Mouse (Mus musculus): ENCODE data around the gene Neu4.

DNA sequence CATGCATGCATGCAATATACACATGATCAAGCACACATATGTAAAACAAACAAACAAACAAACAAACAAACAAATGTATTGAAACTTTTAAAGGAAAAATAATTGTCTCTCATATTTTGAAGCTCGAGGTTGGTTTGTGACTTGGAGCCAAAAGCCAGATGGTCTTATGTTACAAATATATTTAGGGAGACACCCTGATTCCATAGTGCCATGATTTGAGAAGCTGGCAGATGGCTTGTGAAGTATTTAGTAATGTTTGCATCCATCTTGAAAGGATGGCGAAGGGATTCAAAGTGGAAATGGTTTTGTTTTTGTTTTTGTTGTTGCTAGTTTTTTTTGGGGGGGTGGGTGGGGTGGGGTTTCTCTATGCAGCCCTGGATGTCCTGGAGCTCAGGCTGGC lies 19.2 kb upstream of the Neu4 start:
- TF ChIP-seq POLR2A (IDR thresholded peaks at IDR 0.05; ENCODE audit: low read depth, low read length), result no peak
- TF ChIP-seq CTCF (conservative IDR thresholded peaks at IDR 0.05; ENCODE audit: insufficient read depth, insufficient read length, low read depth, low read length), result no peak

All from kidney, adult 2 months (tissue).